Mouse (Mus musculus) heart, embryonic 15.5 days (tissue): ENCODE results near the gene Cstf3. TPM values are rescaled to one million over a fixed set of nuclear protein-coding genes. Genes with fewer than 3 reads are reported as not detected.

ENCODE experiments used
- ATAC-seq: fragments of 200-750 bp; cut with Nextera tagmentation; replicated peaks from 2 replicates; pipeline ENCODE4 v1.8.0; 2017; ENCODE audit warnings: low read depth, moderate TSS enrichment; ENCODE audit not compliant: insufficient number of reproducible peaks, insufficient read depth, low FRiP score
- H3K27ac ChIP-seq: fragments of 300-500 bp; sonication (generic); 2 replicates; pipeline ENCODE4 v1.5.1; 2015; ENCODE audit warnings: mild to moderate bottlenecking, inconsistent platforms
- H3K27me3 ChIP-seq: fragments of 300-500 bp; sonication (generic); 2 replicates; pipeline ENCODE4 v1.6.1; 2015; ENCODE audit warnings: inconsistent platforms
- H3K36me3 ChIP-seq: fragments of 300-500 bp; sonication (generic); 2 replicates; pipeline ENCODE4 v1.6.1; 2015; ENCODE audit warnings: mild to moderate bottlenecking, inconsistent platforms
- H3K4me1 ChIP-seq: fragments of 300-500 bp; sonication (generic); replicated peaks from 2 replicates; pipeline ENCODE4 v1.6.1; 2015; ENCODE audit warnings: inconsistent platforms
- H3K4me2 ChIP-seq: fragments of 300-500 bp; sonication (generic); 2 replicates; pipeline ENCODE4 v1.6.1; 2015; ENCODE audit warnings: inconsistent platforms, mild to moderate bottlenecking, moderate library complexity
- H3K4me3 ChIP-seq: fragments of 300-500 bp; sonication (generic); 2 replicates; pipeline ENCODE4 v1.5.1; 2015; ENCODE audit warnings: mild to moderate bottlenecking, inconsistent platforms
- H3K9ac ChIP-seq: fragments of 300-500 bp; sonication (generic); 2 replicates; pipeline ENCODE4 v1.6.1; 2015; ENCODE audit warnings: mild to moderate bottlenecking, inconsistent platforms
- H3K9me3 ChIP-seq: fragments of 300-500 bp; sonication (generic); replicated peaks from 2 replicates; pipeline ENCODE4 v1.6.1; 2016; ENCODE audit warnings: inconsistent platforms
- WGBS: fragments of 180-500 bp; shearing (Covaris S2); methylation state at CpG from one replicate; pipeline ENCODE4 v1.1.7; 2015; ENCODE audit warnings: mixed read lengths; 5-methylcytosine and 5-hydroxymethylcytosine counted together
- polyA plus RNA-seq: library from polyadenylated mRNA; unstranded; fragments of >200 nt; fragmentation: Nextera tagmentation; extraction: Ambion mirVana; gene quantifications from 2 replicates; pipeline ENCODE4 v1.2.1, GENCODE M21; 2015

Cstf3 gene
- polyA plus RNA-seq, 1 experiment from 2014 or later: 51.7 TPM

- Histone ChIP-seq H3K4me2 (peak overlapping the region; percentile 87), H3K4me1 (peaks cover 19% of the 10 kb centered on the region), H3K36me3 (no peaks in the 10 kb centered on the region), H3K27me3 (peaks cover 3% of the 10 kb centered on the region; the same call in 1 of the 2 replicates), H3K9me3 (no peaks in the 10 kb centered on the region), H3K27ac (peak overlapping the region; percentile 77), H3K9ac (peak overlapping the region; percentile 79), H3K4me3 (peak overlapping the region; percentile 88)
- ATAC-seq: no peak
- WGBS: under 1% methylated on average over 7 of the region's 7 CpGs
These were observed 122.1 kb downstream of the Cstf3 start for GRCm38 (mm10) chr2:104712486-104712809.

GRCm38 (mm10) chr2:104714254-104714691 is 124.0 kb downstream of the Cstf3 start:
- Histone ChIP-seq H3K4me1 (peaks cover 19% of the 10 kb centered on the region), H3K27me3 (peaks cover 3% of the 10 kb centered on the region; the same call in 1 of the 2 replicates), H3K27ac (no peak overlapping the region), H3K4me3 (no peak overlapping the region), H3K36me3 (no peaks in the 10 kb centered on the region), H3K9me3 (no peaks in the 10 kb centered on the region), H3K4me2 (0 out of 2 replicates have a peak overlapping the region, but pooled peaks have one; percentile 6), H3K9ac (no peak overlapping the region)
- 40% methylated on average over 15 of the region's 15 CpGs for WGBS
- ATAC-seq: no peak

Other genes starting within 250 kb of the Cstf3 start
- 0.06 and 0.44 TPM in 2 replicates for gene D430041D05Rik, start 179.5 kb upstream of the Cstf3 start, polyA plus RNA-seq
- gene Hipk3, start 96.1 kb upstream of the Cstf3 start, polyA plus RNA-seq: 34.5 and 36.9 TPM in 2 replicates
- gene Tcp11l1, start 121.6 kb downstream of the Cstf3 start, polyA plus RNA-seq: 27.9 and 28.2 TPM in 2 replicates
- not detected in 2 replicates for gene Pin1rt1, start 125.9 kb downstream of the Cstf3 start, polyA plus RNA-seq
- 4.7 and 4.8 TPM in 2 replicates for gene Depdc7, start 152.4 kb downstream of the Cstf3 start, polyA plus RNA-seq
- gene Qser1, start 226.2 kb downstream of the Cstf3 start, polyA plus RNA-seq: 5.8 and 6.5 TPM in 2 replicates